Mouse (Mus musculus): ENCODE data around the gene Acan.

The Acan gene

GRCm38 (mm10) chr7:79053383-79053889 is at the start of gene Acan:
TSS of gene Acan (plus strand) at chr7:79053483.
- in situ Hi-C loops (cut with MboI, MseI): no loop called here

- in situ Hi-C loops (cut with MboI, MseI): no loop called here
These were observed 31.9 kb upstream of the Acan start for GRCm38 (mm10) chr7:79021293-79021905.

- in situ Hi-C loops (cut with MboI, MseI): no loop called here
These were observed 24.1 kb upstream of the Acan start for GRCm38 (mm10) chr7:79029138-79029537.

GRCm38 (mm10) chr7:79033745-79034144 is 19.5 kb upstream of the Acan start:
- in situ Hi-C loops (cut with MboI, MseI): no loop called here

- in situ Hi-C loops (cut with MboI, MseI): no loop called here
These were observed 18.8 kb upstream of the Acan start for GRCm38 (mm10) chr7:79034521-79034920.

- in situ Hi-C loops (cut with MboI, MseI): no loop called here
These were observed 1.2 kb upstream of the Acan start for GRCm38 (mm10) chr7:79052081-79052480.

GRCm38 (mm10) chr7:79052521-79053382 is 531 bp upstream of the Acan start:
- in situ Hi-C loops (cut with MboI, MseI): no loop called here

GRCm38 (mm10) chr7:79054111-79054510 is 828 bp downstream of the Acan start:
- in situ Hi-C loops (cut with MboI, MseI): no loop called here

GRCm38 (mm10) chr7:79058546-79058945 is 5.3 kb downstream of the Acan start:
- in situ Hi-C loops (cut with MboI, MseI): no loop called here

- in situ Hi-C loops (cut with MboI, MseI): no loop called here
These were observed 14.2 kb downstream of the Acan start for GRCm38 (mm10) chr7:79067466-79067865.

- in situ Hi-C loops (cut with MboI, MseI): no loop called here
These were observed 14.9 kb downstream of the Acan start for GRCm38 (mm10) chr7:79068231-79068630.

GRCm38 (mm10) chr7:79079212-79079611 is 25.9 kb downstream of the Acan start:
- in situ Hi-C loops (cut with MboI, MseI): loop anchor here in 1 of 2 experiments (5.0 kb wide), 1 partner anchor 287 kb away; no protein-coding TSS in a partner anchor

GRCm38 (mm10) chr7:79080572-79081399 is 27.5 kb downstream of the Acan start:
- in situ Hi-C loops (cut with MboI, MseI): loop anchor here (5.0 to 10.0 kb wide), 2 partner anchors 163 to 266 kb away; no protein-coding TSS in a partner anchor

- in situ Hi-C loops (cut with MboI, MseI): loop anchor here in 1 of 2 experiments (10.0 kb wide), 1 partner anchor 274 kb away; no protein-coding TSS in a partner anchor
These were observed 35.8 kb downstream of the Acan start for GRCm38 (mm10) chr7:79089111-79089510.

GRCm38 (mm10) chr7:79096492-79096891 is 43.2 kb downstream of the Acan start:
- in situ Hi-C loops (cut with MboI, MseI): no loop called here

- in situ Hi-C loops (cut with MboI, MseI): no loop called here
These were observed 60.6 kb downstream of the Acan start for GRCm38 (mm10) chr7:79113848-79114247.

- in situ Hi-C loops (cut with MboI, MseI): no loop called here
These were observed 70.2 kb downstream of the Acan start for GRCm38 (mm10) chr7:79123465-79123864.

- in situ Hi-C loops (cut with MboI, MseI): no loop called here
These were observed 76.6 kb downstream of the Acan start for GRCm38 (mm10) chr7:79129883-79130282.

- in situ Hi-C loops (cut with MboI, MseI): no loop called here
These were observed 77.1 kb downstream of the Acan start for GRCm38 (mm10) chr7:79130385-79130784.

- in situ Hi-C loops (cut with MboI, MseI): no loop called here
These were observed 77.7 kb downstream of the Acan start, which contains the start of gene Hapln3 for GRCm38 (mm10) chr7:79130843-79131444. TSS of gene Hapln3 (minus strand) at chr7:79131018.

- in situ Hi-C loops (cut with MboI, MseI): no loop called here
These were observed 80.1 kb downstream of the Acan start for GRCm38 (mm10) chr7:79133391-79133790.

Data from T-helper 17 cell (primary cell).